Mouse (Mus musculus): Measurements from ENCODE around the gene Rnf114.

- no peak for TF ChIP-seq CTCF (IDR thresholded peaks at IDR 0.05; ENCODE audit: low read depth)
- no peak for TF ChIP-seq EP300 (IDR thresholded peaks at IDR 0.05; ENCODE audit: low read depth)
Measured at GRCm38 (mm10) chr2:167559413-167559812, 67.0 kb downstream of the Rnf114 start.
